ENCODE assay signal across 10 mouse cellular contexts in the genomic region with DNA sequence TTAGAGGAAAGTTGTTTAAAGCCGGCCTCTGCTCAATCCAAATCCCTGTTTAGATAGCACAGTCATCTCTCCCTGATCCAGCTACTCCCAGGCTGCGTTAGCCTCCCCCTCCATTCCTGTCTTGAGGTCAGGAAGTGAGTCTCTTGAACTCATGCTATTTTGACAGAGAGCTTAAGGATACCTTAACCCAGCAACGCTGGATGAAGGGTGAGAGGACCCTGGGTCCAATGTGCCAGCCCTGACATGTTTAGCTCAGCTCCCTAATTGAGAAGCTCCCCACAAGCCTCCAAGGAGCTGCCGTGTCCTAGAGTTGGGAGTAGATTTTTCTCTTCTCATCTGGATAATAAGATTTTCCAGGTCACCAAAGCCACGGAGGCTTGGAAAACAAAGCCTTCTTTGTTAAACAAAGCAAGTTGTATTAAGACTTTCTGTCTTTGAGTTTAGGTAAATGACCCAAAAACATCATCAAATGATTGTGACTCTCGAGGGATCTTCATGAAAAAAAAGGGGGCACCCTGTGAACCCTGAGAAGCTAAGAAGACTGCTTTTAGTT.
DNase-seq lines count a peak whose midpoint lies in the region; ATAC-seq and TF ChIP-seq lines count a peak whose summit lies in the region.
"Had no signal": no experiment of that assay in that cellular context is flagged by ENCODE, and none has a peak within 500 bp of the region (broad histone marks: within the 10 kb centered on the region; RNA-seq: fewer than 3 reads in every experiment).

No protein-coding gene starts in this region.

- H3K4me3 ChIP-seq in heart, embryonic 15.5 days: no peak overlapping the region
- H3K4me3 ChIP-seq in midbrain, postnatal 0 days (ENCODE audit: low read depth, low read length): no peak overlapping the region
- H3K4me3 ChIP-seq: liver, embryonic 12.5 days had no signal

- 33% methylated on average over 6 of the region's 6 CpGs for WGBS in heart, embryonic 15.5 days
- 7% methylated on average over 6 of the region's 6 CpGs for WGBS in midbrain, postnatal 0 days

- TF ChIP-seq CTCF in midbrain, postnatal 0 days (IDR thresholded peaks at IDR 0.05): no peak

- DNase-seq in heart, adult 11 months: no peak
- DNase-seq in 3T3-L1 (ENCODE audit: low read depth, low spot score): peak; percentile 3
- peak; percentile 52 for DNase-seq in embryo, embryonic 10 days (ENCODE audit: low spot score)
- DNase-seq in midbrain, postnatal 0 days (ENCODE audit: low spot score): peak; percentile 4
- no peak for DNase-seq in cerebellum, adult 9-10 months
- DNase-seq in lung, postnatal 10 days: no peak
- DNase-seq: adrenal gland, postnatal 10 days; thymus, postnatal 4 days had no signal

- no peaks in the 10 kb centered on the region for H3K27me3 ChIP-seq in heart, embryonic 15.5 days
- no peaks in the 10 kb centered on the region for H3K27me3 ChIP-seq in midbrain, postnatal 0 days (ENCODE audit: insufficient read depth, low read length)
- H3K27me3 ChIP-seq: liver, embryonic 12.5 days had no signal

- no peaks in the 10 kb centered on the region for H3K36me3 ChIP-seq in heart, embryonic 15.5 days
- no peaks in the 10 kb centered on the region for H3K36me3 ChIP-seq in midbrain, postnatal 0 days (ENCODE audit: insufficient read depth, low read length)
- H3K36me3 ChIP-seq: liver, embryonic 12.5 days had no signal

- no peaks in the 10 kb centered on the region; the same call in 1 of the 2 replicates for H3K4me1 ChIP-seq in heart, embryonic 15.5 days (replicated peaks)
- H3K4me1 ChIP-seq in midbrain, postnatal 0 days (ENCODE audit: insufficient read depth, low read length): no peaks in the 10 kb centered on the region
- H3K4me1 ChIP-seq: liver, embryonic 12.5 days had no signal

- no peak for ATAC-seq in heart, embryonic 15.5 days (replicated peaks; ENCODE audit: insufficient number of reproducible peaks, insufficient read depth, low FRiP score, low read depth)
- no peak for ATAC-seq in midbrain, postnatal 0 days (ENCODE audit: low FRiP score)
- ATAC-seq: liver, embryonic 12.5 days had no signal

- no peaks in the 10 kb centered on the region for H3K9me3 ChIP-seq in heart, embryonic 15.5 days (replicated peaks)
- no peaks in the 10 kb centered on the region for H3K9me3 ChIP-seq in midbrain, postnatal 0 days (ENCODE audit: low read length)
- H3K9me3 ChIP-seq: liver, embryonic 12.5 days had no signal

- H3K27ac ChIP-seq in heart, embryonic 15.5 days: peak overlapping the region; percentile 13
- no peak overlapping the region for H3K27ac ChIP-seq in midbrain, postnatal 0 days (ENCODE audit: low read depth, low read length)
- H3K27ac ChIP-seq: liver, embryonic 12.5 days had no signal

- no peak overlapping the region for H3K9ac ChIP-seq in heart, embryonic 15.5 days
- H3K9ac ChIP-seq in midbrain, postnatal 0 days (replicated peaks; ENCODE audit: low read length, poor library complexity, severe bottlenecking): no peak overlapping the region
- H3K9ac ChIP-seq: liver, embryonic 12.5 days had no signal

- no peak overlapping the region for H3K4me2 ChIP-seq in heart, embryonic 15.5 days
- H3K4me2 ChIP-seq in midbrain, postnatal 0 days (ENCODE audit: low read depth, low read length, poor library complexity, severe bottlenecking): no peak overlapping the region
- H3K4me2 ChIP-seq: liver, embryonic 12.5 days had no signal

Comparison
In these comparisons a context has a peak if more than half of its experiments do, and no peak if none do; other contexts are left out.
1. DNase-seq: peak in 3T3-L1 (single experiment), embryo, embryonic 10 days (single experiment) and midbrain, postnatal 0 days (single experiment); none in heart, adult 11 months (single experiment), cerebellum, adult 9-10 months (single experiment) and lung, postnatal 10 days (single experiment).